In genomic region chr13:75867876-75868275, GRCm38 (mm10) we compare ENCODE assay signal across 20 mouse cellular contexts. TPM values are rescaled to one million over a fixed set of nuclear protein-coding genes. Genes with fewer than 3 reads are reported as not detected.
A peak's percentile ranks its signal among the peaks of the same experiment; 100 is the strongest.
DNase-seq lines count a peak whose midpoint lies in the region.
"Had no signal": no experiment of that assay in that cellular context is flagged by ENCODE, and none has a peak within 500 bp of the region (broad histone marks: within the 10 kb centered on the region; RNA-seq: fewer than 3 reads in every experiment).

No protein-coding gene starts in this region.

- intact Hi-C loops in left cerebral cortex, postnatal 36 days (cut with DNase I), result no loop called here
- intact Hi-C loops in left cerebral cortex, postnatal 25 days (cut with DNase I), result no loop called here

- DNase-seq in frontal cortex, adult 2 months (ENCODE audit: extremely low spot score in 1 of 2, low spot score in 1 of 2), result peak; percentile 32 to 59
- DNase-seq in frontal cortex, postnatal 14 days (ENCODE audit: low spot score in 2 of 2), result no peak
- DNase-seq in left cerebral cortex, adult 9 months (ENCODE audit: low spot score in 2 of 2), result peak; percentile 16 to 37
- no peak for DNase-seq in left cerebral cortex, postnatal 36 days (ENCODE audit: low spot score in 2 of 2)
- peak; percentile 43 for DNase-seq in right cerebral cortex, adult 18-20 months
- DNase-seq in right cerebral cortex, postnatal 14 days, result no peak
- DNase-seq in left cerebral cortex, postnatal 25 days (ENCODE audit: low spot score in 2 of 2), result peak; percentile 26 to 81
- no peak for DNase-seq in spleen, postnatal 4 days (ENCODE audit: low spot score in 2 of 2)
- DNase-seq: adrenal gland, postnatal 10 days; B cell, adult 2 months; cerebellum, adult 11-12 months; cerebellum, adult 8-10 months; cerebellum, postnatal 10 days; cerebellum, postnatal 36 days; embryo, embryonic 11 days; gastrocnemius, postnatal 10 days; gastrocnemius, postnatal 36 days; heart, adult 2 months; heart, postnatal 14 days; heart, postnatal 4 days had no signal

RNA-seq across cellular contexts. Expression of gene Glrx, which starts 28.2 kb away (rescaled TPM):
- polyA plus RNA-seq in frontal cortex, adult 2 months (2012; rRNA removed), result 67.2 and 71.6 TPM in 2 replicates
- total RNA-seq in left cerebral cortex, postnatal 36 days (2021), result 10 to 100 TPM; 54.1 to 54.9 TPM
- total RNA-seq in left cerebral cortex, postnatal 25 days (2021), result 10 to 100 TPM; 52.4 to 52.6 TPM

Comparison
In these comparisons a context has a peak if more than half of its experiments do, and no peak if none do; other contexts are left out.
1. DNase-seq: peak in frontal cortex, adult 2 months (2 of 2), left cerebral cortex, adult 9 months (2 of 2), right cerebral cortex, adult 18-20 months (single experiment) and left cerebral cortex, postnatal 25 days (2 of 2); none in frontal cortex, postnatal 14 days (0 of 2), left cerebral cortex, postnatal 36 days (0 of 2), right cerebral cortex, postnatal 14 days (single experiment) and spleen, postnatal 4 days (0 of 2).